Mouse (Mus musculus): ENCODE data around the gene Ccl9.
A peak's percentile ranks its signal among the peaks of the same experiment; 100 is the strongest.
"Not testable (repeated sequence)": the region's sequence is repeated elsewhere in the genome, so short reads cannot be mapped to it uniquely, and the experiment has no call there.

Ccl9 gene

DNA sequence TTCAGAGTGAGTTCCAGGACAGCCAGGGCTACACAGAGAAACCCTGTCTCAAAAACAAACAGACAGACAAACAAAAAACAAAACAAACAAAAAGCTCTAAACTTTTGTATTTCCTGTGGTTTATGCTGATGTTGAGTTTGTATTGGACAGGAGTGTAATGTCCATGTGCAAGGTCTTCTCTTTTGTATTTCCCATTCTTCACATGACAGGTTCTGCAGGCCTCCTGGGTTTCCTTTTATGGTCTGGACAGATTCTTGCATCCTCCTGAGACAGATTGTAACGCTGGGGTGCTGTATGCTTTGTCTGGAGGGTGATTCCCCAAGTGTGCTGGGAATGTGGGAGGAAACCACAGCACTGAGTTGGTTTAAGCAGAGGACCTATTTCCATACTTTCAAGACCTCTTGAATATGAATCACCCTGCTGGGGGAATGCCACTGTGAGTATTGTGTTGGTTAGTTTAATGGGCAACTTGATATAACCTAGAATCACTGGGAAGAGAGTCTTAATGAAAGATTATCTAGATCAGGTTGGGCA is 2.3 kb upstream of the Ccl9 start:
- no peak for DNase-seq (ENCODE audit: low spot score)

DNA sequence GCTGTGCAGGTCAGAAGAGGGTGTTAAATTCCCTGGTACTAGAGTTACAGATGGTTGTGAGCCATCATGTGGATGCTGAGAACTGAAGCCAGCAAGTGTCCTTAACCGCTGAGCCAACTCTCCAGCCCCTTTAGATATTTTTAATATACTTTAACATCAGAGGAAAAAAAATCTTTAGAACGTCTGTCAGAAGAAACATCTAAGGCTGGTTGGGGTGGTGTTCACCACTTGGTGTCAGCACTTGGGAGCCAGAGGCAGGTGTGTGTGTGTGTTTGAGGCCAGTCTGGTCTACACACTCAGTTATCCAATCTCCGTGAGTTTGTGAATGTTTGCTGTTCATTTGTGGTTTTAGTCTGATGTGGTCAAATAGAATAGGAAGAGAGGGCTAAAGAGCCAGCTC is 563 bp upstream of the Ccl9 start:
- DNase-seq (ENCODE audit: low spot score), result no peak

DNA sequence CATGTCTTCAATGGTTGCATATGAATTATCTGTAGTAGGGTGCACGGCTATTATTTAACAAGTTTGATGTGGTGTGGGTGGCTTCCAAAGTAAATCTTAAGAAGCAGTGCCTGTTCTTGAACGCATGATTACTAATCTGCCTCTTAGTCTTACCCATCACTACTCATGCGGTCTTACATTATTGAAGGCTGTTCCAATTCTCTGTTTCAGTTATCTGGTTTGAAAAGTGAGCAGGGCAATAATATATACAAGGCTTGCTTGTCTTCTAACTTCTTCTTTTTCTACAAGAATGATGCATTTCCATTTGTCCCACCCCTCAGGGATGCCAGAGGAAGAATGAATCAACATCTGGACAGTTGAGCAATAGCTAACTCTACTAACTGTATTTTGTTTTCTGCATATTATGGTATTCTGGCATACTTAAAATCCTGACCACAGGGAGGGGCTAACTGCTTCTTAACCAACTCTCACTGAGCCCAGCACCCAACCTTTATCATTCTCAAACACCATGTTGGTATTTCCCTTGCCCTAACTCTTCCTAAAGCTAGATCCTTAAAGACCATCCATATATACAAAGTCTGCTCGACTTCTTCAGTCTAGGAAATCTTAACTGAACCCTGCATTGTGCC is 1.4 kb downstream of the Ccl9 start:
- no peak for DNase-seq (ENCODE audit: low spot score)

DNA sequence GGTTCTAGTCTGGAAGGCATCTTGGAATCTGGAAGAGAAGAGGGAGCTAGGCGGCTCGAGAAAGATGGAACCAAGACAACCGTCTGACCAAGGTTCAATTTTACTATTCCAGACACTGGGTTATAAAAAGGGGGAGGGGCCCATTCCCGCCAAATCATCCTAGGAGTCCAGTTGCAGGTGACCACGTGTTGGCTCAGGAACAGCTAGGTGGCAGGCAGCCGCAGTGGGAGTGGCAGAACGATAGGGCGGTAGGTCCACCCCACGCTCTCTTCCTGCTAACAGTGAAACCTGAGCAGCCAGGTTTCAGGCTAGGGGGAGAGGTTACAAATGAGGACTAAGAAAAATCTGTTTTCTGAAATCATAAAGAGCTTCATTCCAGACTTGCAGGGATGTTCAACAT is 5.6 kb downstream of the Ccl9 start:
- peak; percentile 10 for DNase-seq (ENCODE audit: low spot score)

DNA sequence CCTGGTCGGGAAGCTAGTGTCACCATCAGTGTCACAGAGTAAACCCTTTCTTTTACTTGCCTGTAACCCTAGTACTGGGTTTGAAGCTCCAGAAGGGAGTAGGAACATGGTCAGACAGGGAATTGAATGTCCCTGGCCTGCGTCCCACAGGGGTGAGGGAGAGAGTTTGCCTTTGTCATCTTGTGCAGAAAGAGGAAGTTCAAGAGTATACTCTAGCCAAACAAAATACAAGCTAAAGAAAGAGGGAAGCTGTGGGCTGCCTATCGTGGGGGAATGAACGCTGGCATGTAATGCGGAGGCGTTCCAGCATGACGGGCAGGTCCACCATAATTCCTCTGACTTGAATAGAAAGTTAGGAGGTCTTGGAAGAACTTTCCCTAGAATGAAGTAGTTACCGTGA is 6.2 kb downstream of the Ccl9 start:
- DNase-seq (ENCODE audit: low spot score), result peak; percentile 32

DNA sequence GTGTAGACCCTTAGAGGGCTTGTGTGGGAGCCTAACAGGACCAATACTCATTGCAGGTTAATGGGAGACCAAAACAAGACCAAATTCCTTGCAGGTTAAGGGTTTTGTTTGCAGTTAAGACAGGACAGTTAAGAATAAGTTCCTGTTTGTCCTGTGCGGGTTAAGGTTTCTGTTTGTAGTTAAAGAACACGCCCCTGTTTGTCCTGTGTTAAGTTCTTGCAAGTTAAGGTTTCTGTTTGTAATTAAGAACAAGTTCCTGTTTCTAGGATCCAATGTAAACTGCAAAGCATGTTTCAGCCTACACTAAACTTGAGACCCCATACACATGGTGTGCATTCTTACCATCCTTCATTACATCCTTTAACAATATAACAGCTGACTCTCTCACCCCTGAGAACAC is 8.2 kb downstream of the Ccl9 start:
- DNase-seq (ENCODE audit: low spot score), result no peak

DNA sequence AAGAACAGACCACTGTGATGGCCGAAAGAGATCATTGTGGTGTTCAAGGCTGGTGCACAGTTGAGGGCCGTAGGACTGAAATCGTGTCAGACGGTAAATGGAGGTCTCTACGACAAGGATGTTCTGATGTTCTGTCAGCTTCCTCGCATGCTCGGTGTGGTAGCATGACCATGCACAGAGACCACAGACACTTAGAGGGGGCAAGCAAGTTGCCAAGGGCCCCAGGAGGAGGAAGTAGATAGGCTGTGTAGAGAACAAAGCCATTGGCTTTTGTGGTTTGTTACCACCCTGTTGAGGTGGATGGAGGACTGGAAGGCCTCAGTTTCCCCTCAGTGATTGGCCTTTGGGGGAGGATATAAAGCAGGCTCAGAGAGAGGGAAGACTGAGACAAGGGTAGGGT is 9.2 kb downstream of the Ccl9 start:
- no peak for DNase-seq (ENCODE audit: low spot score)

DNA sequence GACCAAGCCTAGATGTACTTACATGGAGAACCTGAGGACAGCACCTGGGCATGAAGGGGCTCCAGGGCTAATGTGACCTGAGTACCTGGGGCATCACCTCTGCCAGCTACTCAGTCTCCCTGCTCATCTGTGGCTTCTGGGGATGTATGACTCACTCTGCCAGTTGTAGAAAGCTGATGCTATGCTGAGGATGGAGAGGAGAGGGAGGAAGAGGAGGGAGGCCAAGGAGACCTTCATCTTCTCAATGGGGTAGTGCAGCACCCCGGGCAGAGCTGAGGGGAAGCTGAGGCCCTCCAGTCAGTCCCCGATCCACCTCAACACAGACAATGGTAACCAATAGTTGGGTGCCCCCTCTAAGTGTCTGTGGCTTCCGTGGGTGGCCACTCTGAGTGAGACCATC is 9.7 kb downstream of the Ccl9 start:
- DNase-seq (ENCODE audit: low spot score), result no peak

DNA sequence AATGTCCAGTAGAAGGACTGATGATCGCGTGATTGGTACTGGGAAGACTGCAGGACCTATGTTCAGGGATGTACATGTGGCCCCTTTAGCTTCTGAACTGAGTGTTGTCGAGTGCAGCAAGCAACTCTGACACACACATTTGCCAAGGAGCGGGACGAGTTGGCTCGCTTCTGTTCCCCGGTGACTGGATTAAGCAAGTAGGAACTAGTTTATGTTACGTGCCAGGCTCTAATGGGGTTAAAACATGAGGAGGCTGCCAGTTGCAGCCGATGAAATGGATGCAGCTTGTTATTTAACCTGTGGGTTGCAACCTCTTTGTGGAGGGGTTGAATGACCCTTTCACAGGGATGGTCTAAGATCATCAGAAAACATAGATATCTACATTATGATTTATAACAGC is 10.4 kb downstream of the Ccl9 start:
- DNase-seq (ENCODE audit: low spot score), result no peak

DNA sequence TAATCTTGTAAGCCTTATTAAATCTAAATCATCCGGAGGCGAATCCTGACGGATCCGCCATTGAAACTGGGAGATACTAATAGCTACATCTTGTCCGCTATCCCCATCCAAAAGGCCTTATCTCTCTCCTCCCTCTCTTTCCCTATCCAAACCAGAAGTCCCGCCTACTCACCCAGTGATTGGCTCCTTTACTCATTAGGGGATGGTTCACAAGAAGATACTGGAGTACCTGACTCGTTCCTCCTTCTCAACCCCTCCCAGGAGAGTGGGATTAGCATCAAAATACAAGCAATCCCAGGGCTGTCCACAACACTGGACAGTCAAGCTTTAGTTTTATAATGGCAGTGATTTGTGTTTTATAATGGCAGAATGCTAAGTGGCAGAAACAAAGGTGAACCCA is 11.1 kb downstream of the Ccl9 start:
- DNase-seq (ENCODE audit: low spot score), result no peak

DNA sequence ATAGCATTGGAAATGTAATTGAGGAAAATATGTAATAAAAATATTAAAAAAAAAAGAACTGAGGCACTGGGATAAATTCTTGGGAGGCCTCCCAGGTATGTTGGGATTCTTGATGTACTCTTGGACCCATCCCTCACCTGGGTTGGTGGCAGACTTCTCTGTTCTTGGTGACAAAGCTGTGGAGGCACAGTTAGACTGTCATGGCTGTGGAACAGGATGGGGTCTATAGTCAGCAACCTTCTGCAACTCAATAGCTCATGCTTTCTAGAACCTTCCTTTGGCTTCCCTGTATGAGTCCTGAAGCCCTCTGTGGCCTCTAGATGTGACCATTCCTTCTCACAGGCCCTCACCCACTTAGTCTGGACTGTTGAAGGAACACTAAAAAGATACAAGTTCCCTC is 11.8 kb downstream of the Ccl9 start:
- DNase-seq (ENCODE audit: low spot score), result no peak

DNA sequence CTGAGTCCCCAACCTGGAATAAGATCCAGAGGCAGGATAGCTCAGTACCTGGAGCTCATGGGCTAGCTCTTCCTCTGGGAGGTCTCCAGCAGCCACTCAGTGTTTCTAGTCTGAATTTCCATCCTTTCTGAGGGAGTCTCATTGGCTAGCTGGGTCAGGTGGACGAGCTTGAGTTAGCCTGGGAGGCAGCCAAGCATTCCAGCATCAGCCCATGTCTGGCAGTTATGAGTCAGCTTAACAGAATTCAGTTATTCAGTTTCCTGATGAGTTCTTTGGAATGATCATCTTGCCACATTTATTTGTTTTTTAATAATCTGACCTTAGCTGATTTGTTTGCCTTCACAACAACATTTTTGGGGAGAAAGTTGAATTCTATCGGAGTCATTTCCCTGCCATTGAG is 14.7 kb downstream of the Ccl9 start:
- DNase-seq (ENCODE audit: low spot score), result no peak

DNA sequence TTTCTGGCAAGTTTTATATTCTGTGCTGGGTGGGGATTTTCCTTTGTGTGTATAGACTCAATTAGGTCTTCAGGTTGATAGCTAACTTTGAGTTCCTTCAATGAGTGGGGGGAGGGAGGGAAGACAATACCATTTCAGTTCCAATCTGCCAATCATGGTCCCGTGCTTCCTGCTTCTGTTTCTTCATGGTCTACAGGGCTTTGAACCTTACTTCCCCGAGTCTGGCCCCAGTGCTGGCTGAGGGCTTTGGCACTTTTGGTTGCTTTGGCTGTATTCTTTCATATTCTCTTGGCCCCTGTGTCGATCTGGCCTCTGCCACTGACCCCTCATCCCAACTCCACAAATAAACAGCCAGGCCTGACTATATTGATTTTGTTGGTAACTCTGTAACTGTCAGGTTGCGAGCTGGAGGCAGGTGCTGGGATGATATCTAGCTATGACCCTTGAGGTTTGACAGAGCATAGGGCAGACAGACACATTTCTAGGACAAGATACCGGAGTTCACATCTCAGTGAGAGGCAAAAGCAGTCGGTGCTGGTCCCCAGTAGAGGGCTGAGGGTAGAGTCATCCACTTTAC is 16.0 kb downstream of the Ccl9 start:
- DNase-seq (ENCODE audit: low spot score), result no peak

DNA sequence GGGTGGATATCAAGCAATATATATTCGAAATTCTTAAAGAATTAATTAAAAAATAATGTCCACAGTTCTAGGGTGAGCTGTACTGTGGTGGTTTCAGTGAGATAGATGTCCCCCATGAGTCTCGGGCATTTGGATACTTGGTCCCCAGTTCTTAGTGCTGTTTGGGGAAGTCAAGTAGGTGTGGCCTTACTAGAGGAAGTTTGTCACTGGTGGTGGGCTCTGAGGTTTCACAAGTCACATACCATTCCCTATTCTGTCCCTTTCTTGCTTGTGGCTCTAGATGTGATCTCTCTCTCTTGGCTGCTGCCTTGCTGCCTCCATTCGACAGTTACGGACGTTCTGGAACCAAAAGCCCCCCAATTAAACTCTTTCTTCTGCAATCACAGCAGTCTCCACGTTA is 18.0 kb downstream of the Ccl9 start:
- no peak for DNase-seq (ENCODE audit: low spot score)

DNA sequence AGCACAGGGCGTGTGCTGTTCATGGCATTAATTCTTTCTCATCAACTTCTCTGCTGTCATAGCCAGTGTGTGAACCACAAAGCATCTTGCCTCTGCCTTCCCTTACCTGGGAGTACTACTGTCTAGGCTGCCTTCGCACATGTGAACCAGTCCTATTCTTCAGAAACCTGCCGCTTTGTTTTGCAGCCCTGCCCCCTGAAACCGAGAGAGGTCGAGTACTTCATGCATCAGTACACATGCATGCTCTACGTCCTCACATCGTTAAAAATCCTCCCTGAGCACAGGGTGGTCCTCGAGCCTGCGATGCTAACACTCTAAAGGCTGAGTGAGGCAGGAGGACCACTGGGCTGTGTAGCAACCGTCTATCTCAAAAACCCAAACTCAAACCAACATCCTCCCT is 21.4 kb downstream of the Ccl9 start:
- DNase-seq (ENCODE audit: low spot score), result no peak

DNA sequence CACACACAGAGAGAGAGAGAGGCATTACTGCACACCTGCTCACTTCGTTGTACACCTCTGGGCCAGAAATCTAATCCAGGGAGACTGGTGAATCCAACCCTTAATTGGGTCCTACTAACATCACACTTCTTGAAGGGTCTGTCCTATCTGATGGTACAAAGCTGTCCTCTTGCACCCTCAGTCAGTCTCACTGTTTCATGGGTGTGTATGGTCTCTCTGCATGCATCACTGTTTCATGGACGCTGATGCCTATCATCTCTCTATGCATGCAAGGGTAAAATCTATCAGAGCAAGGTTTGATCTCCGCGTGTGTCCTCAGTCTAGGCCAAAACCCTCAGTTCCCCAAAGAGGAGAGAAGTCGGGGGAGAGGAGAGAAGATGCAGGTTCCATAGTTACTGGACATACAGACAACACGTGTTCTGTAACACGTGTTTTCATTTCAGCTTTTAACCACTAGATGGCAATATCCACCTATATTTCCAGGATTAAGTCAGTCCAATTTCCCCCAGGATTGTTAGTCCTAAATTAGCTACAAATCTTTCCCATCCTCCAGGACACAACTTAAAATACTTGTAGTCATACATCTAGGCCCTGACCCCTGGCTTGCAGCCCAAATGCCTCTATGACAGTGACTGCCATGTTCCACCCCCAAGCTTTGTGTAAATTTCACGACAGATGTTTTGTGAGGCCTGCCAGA is 22.2 kb downstream of the Ccl9 start:
- DNase-seq (ENCODE audit: low spot score), result no peak

DNA sequence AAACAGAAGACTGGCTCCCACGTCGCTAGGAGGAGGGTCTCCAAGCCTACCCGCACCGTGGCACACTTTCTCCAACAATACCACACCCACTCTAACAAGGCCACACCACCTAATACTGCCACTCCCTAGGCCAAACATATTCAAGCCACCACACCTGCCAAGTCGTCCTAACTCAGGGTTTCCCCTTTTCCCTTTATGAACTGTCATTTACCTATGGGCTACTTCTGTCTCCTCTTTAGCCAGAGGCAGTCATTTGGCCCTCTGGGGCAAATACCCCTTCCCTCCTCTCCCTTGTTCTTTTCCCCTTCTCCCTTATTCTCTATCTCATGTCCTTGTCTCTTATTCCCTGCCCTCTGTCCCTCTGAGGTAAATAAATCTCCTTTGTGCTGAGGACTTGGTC is 26.8 kb downstream of the Ccl9 start:
- DNase-seq (ENCODE audit: low spot score), result no peak

DNA sequence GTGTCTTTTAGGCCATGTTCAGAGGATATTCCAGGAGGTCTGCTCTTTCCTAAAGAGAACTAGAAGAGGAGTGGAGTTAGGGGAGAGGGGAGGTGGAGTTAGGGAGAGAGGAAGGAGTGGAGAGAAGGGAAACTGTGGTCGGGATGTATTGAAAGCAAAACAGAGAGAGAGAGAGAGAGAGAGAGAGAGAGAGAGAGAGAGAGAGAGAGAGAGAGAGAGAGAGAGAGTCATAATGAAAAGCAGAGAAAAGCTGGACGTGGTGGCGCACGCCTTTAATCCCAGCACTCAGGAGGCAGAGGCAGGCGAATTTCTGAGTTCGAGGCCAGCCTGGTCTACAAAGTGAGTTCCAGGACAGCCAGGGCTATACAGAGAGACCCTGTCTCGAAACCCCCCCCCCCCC is 27.4 kb downstream of the Ccl9 start:
- not testable (repeated sequence) for DNase-seq (ENCODE audit: low spot score)

DNA sequence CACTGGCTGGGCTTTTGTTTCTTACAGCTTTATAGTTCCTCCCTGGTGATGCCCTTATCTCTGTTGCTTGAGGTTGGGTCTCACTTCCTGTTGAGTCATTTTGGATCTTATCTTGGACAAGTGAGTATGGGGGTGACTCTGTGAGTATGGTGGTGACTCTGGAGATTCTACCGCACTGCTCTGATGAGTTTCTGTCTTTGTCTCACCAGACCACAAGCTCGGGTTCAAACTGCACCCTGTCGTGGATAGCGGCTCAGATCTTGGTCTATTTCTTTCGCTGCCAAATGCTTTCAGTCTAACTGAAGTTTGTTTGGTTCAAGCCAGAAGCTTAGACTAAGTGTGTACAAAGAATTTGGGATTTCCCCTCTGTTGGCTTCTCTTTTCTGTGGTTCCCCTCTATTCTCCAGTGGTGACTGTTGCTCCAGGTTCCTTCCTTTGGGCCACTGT is 28.2 kb downstream of the Ccl9 start:
- no peak for DNase-seq (ENCODE audit: low spot score)

DNA sequence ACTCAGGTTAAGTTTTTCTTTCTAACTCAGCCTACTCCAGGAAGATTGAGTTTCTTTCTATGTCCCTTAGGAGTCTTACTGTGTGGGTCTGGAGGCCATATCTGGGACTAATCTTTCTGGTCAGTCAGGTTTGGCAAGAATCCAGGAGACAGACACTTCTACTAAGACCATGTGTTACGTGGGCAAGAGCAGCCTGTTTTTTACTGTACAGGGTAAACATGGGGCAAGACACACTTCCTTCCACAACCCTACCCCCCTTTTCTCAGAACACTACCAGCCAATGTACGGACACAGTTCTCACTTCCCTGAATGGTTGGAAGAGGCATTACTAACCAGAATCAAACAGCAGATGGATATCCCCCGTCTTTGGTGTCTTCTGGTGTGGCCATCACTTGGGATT is 34.2 kb downstream of the Ccl9 start:
- no peak for DNase-seq (ENCODE audit: low spot score)

DNA sequence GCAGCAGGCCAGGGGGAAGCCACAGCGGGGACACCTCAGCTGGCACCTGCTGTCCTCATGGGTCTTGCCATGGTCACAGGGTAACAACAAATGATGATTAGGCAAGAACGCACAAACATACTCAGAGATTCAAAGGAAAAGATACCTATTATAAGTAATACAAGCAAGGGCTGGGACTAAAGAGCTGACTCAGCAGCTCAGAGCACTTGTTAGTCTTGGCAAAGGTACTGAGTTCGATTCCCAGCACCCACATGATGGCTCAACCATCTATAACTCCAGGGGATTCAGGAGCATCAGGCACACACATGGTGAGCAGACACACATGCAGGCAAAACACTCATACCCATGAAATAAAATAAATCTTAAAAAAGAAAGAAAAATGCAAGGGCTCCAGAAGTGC is 37.0 kb downstream of the Ccl9 start:
- DNase-seq (ENCODE audit: low spot score), result no peak

DNA sequence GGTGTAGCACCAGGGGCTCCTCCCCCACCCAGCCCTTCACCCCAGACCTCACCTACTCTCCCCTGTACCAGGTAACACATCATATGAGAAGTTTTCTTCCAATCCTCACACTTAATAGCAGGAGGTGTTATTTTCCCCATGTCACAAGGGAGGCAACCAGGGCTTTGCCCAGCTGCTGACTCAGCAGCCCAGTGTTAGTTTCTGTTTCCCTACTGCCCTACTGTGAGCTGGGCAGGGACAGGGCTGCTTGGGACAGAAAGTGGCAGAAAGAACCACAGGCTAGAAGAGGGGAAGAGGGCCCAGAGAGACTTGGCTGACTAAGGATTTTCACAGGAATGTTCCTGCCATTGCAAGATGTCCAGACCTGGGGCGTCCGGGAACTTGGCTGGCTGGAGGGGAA is 37.5 kb downstream of the Ccl9 start:
- DNase-seq (ENCODE audit: low spot score), result no peak

DNA sequence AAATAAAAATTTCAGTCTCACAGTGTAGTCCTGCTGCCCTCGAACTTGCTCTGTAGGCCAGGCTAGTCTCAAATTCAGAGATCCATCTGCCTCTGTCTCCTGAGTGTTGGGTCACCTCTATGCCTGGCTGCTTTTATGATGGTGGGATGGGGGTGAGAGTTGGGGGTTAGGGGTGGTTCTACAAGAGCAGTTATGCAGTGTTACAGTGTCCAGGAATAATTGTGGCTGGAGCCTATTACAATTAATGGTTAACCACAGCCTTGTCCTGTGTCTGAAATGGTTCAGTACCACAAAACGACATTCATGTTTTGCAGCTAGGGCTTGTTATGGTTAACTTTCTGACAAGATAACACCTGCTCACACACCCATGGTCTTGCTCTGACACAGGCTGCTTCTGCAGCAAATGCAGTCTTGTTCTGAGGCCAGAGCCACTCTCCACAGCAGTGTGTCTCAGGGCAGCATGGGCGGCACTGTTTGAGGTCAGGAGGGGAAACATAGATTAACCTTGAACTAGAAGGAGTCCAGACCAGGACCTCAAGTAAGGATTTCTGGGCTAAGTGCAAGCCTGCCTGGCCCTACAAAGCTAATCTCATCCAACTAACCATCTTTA is 39.6 kb downstream of the Ccl9 start:
- DNase-seq (ENCODE audit: low spot score), result no peak
